Comparison of ENCODE assay signal across 13 mouse cellular contexts in genomic region chr3:52555038-52555437, GRCm38 (mm10).
DNase-seq lines count a peak whose midpoint lies in the region; ATAC-seq lines count a peak whose summit lies in the region.
"Had no signal": no experiment of that assay in that cellular context is flagged by ENCODE, and none has a peak within 500 bp of the region (broad histone marks: within the 10 kb centered on the region; RNA-seq: fewer than 3 reads in every experiment).

No protein-coding gene starts in this region.

- no peak overlapping the region for H3K9ac ChIP-seq in liver, embryonic 12.5 days
- H3K9ac ChIP-seq in intestine, embryonic 16.5 days (ENCODE audit: low read depth, low read length) = no peak overlapping the region
- H3K9ac ChIP-seq: embryonic facial prominence, embryonic 12.5 days; hindbrain, embryonic 13.5 days; liver, embryonic 14.5 days had no signal

- no peak overlapping the region for H3K4me2 ChIP-seq in liver, embryonic 12.5 days
- H3K4me2 ChIP-seq in intestine, embryonic 16.5 days (ENCODE audit: low read depth, low read length) = no peak overlapping the region
- H3K4me2 ChIP-seq: embryonic facial prominence, embryonic 12.5 days; hindbrain, embryonic 13.5 days had no signal

- H3K27ac ChIP-seq in liver, embryonic 12.5 days = no peak overlapping the region
- H3K27ac ChIP-seq in intestine, embryonic 16.5 days (ENCODE audit: low read length) = no peak overlapping the region
- H3K27ac ChIP-seq: embryonic facial prominence, embryonic 12.5 days; hindbrain, embryonic 13.5 days; liver, embryonic 14.5 days had no signal

- ATAC-seq in liver, embryonic 12.5 days = no peak
- peak; percentile 100 for ATAC-seq in megakaryocyte progenitor cell, adult 5-6 weeks (replicated peaks; ENCODE audit: poor library complexity)
- no peak for ATAC-seq in intestine, embryonic 16.5 days

- intact Hi-C loops in left cerebral cortex, postnatal 4 days (cut with DNase I) = no loop called here

- no peak overlapping the region for H3K4me3 ChIP-seq in liver, embryonic 12.5 days
- no peak overlapping the region for H3K4me3 ChIP-seq in intestine, embryonic 16.5 days (ENCODE audit: low read length)
- H3K4me3 ChIP-seq: embryonic facial prominence, embryonic 12.5 days; hindbrain, embryonic 13.5 days had no signal

- H3K36me3 ChIP-seq in liver, embryonic 12.5 days = no peaks in the 10 kb centered on the region
- H3K36me3 ChIP-seq in intestine, embryonic 16.5 days (ENCODE audit: control insufficient read depth, insufficient read depth, low read length) = no peaks in the 10 kb centered on the region
- H3K36me3 ChIP-seq: embryonic facial prominence, embryonic 12.5 days; hindbrain, embryonic 13.5 days had no signal

- no peaks in the 10 kb centered on the region for H3K4me1 ChIP-seq in liver, embryonic 12.5 days
- no peaks in the 10 kb centered on the region for H3K4me1 ChIP-seq in intestine, embryonic 16.5 days (ENCODE audit: control insufficient read depth, insufficient read depth, low read length)

- no peaks in the 10 kb centered on the region for H3K27me3 ChIP-seq in liver, embryonic 12.5 days (replicated peaks)
- no peaks in the 10 kb centered on the region for H3K27me3 ChIP-seq in intestine, embryonic 16.5 days (replicated peaks; ENCODE audit: control insufficient read depth, insufficient read depth, low read length)
- H3K27me3 ChIP-seq: embryonic facial prominence, embryonic 12.5 days had no signal

- peak; percentile 30 for DNase-seq in liver
- peak; percentile 56 for DNase-seq in c-Kit-positive CD71-negative TER-119-negative erythroid progenitor cells, embryonic 14.5 days (ENCODE audit: low read depth)
- peak; percentile 82 for DNase-seq in thymus, postnatal 14 days
- DNase-seq in layer of hippocampus, postnatal 25 days (ENCODE audit: extremely low spot score in 1 of 2, low spot score in 1 of 2) = no peak
- DNase-seq in left cerebral cortex, postnatal 4 days = no peak
- DNase-seq: gastrocnemius, postnatal 10 days; right cerebral cortex, postnatal 25 days had no signal

- no peaks in the 10 kb centered on the region for H3K9me3 ChIP-seq in liver, embryonic 12.5 days (replicated peaks)
- no peaks in the 10 kb centered on the region for H3K9me3 ChIP-seq in intestine, embryonic 16.5 days (ENCODE audit: control insufficient read depth, low read length)
- H3K9me3 ChIP-seq: embryonic facial prominence, embryonic 12.5 days; hindbrain, embryonic 13.5 days had no signal

- WGBS in liver, embryonic 12.5 days (ENCODE audit: insufficient replicate concordance) = 22% methylated on average over 6 of the region's 6 CpGs
- WGBS in intestine, embryonic 16.5 days = 74% methylated on average over 6 of the region's 6 CpGs

Comparison
In these comparisons a context has a peak if more than half of its experiments do, and no peak if none do; other contexts are left out.
1. DNase-seq: peak in liver (single experiment), c-Kit-positive CD71-negative TER-119-negative erythroid progenitor cells, embryonic 14.5 days (single experiment) and thymus, postnatal 14 days (single experiment); none in layer of hippocampus, postnatal 25 days (0 of 2) and left cerebral cortex, postnatal 4 days (single experiment).